Mouse (Mus musculus): ENCODE results near the gene 2310002L09Rik. TPM values are rescaled to one million over a fixed set of nuclear protein-coding genes. Genes with fewer than 3 reads are reported as not detected.

Gene 2310002L09Rik
- not detected for total RNA-seq (2023)

DNA sequence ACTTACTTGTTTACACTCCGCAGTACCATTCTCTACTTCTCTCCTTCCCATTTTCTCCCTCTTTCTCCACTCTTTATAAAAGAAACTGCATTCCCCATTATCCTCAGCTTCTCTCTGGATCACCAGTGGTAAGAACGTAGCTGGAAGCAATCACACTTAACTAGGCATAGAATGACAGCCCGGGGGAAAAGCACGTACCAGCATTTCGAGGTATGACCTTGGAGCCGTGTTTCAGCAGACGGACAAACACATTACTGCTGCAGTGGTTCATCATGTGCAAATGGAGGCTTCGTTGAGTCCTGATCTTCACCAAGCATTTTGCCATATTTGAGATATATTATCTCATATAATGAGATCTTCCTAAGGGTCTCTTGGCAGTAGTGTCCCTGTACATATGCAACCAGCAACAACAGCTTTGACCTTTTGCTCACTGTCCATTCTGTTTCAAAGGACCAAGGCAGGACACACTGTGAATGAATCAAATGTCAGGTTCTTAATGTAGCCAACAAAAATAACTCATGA, at the start of gene 2310002L09Rik:
TSS of gene 2310002L09Rik (minus strand) at position 472 of the 522 bp plus-strand sequence.

DNA sequence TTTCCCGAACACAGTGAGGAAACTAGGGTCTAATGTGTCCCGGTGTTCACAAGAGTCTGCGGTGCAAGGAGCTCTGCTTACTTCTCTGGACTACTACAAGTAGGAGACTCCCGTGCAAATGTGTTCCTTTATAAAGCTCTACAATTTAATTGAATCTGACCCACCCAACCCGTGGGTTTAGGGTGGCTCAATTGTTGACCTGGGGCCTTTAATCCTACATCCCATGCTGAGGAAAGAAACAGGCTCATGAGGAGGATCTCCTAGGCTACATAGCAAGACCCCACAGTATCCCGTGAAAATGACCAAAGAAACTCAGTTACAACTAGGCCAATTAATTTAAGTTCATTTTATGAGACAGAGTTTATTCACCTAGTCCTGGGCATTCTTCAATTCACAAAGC, 30.0 kb downstream of the 2310002L09Rik start, which contains the start of gene Gm11756:
TSS of gene Gm11756 (minus strand) at position 101 of the 400 bp plus-strand sequence.

DNA sequence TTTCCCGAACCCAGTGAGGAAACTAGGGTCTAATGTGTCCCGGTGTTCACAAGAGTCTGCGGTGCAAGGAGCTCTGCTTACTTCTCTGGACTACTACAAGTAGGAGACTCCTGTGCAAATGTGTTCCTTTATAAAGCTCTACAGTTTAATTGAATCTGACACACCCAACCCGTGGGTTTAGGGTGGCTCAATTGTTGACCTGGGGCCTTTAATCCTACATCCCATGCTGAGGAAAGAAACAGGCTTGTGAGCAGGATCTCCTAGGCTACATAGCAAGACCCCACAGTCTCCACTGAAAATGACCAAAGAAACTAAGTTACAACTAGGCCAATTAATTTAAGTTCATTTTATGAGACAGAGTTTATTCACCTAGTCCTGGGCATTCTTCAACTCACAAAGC, 44.8 kb downstream of the 2310002L09Rik start, which contains the start of gene Gm13871:
TSS of gene Gm13871 (minus strand) at position 101 of the 400 bp plus-strand sequence.

DNA sequence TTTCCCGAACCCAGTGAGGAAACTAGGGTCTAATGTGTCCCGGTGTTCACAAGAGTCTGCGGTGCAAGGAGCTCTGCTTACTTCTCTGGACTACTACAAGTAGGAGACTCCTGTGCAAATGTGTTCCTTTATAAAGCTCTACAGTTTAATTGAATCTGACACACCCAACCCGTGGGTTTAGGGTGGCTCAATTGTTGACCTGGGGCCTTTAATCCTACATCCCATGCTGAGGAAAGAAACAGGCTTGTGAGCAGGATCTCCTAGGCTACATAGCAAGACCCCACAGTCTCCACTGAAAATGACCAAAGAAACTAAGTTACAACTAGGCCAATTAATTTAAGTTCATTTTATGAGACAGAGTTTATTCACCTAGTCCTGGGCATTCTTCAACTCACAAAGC, 59.6 kb downstream of the 2310002L09Rik start, which contains the start of gene Gm11757:
TSS of gene Gm11757 (minus strand) at position 101 of the 400 bp plus-strand sequence.

Other genes with a start within 250 kb of the 2310002L09Rik start
- gene Rasef, start 159.9 kb downstream of the 2310002L09Rik start, total RNA-seq (2023): not detected
- gene Gm11758, start 74.6 kb downstream of the 2310002L09Rik start, total RNA-seq (2023): not detected
- gene Gm11757, start 59.7 kb downstream of the 2310002L09Rik start, total RNA-seq (2023): not detected
- not detected for gene Gm13871, start 44.9 kb downstream of the 2310002L09Rik start, total RNA-seq (2023)
- gene Gm11756, start 30.1 kb downstream of the 2310002L09Rik start, total RNA-seq (2023): not detected
- not detected for gene Frmd3, start 62.6 kb upstream of the 2310002L09Rik start, total RNA-seq (2023)

All from B cell, adult 67 days (primary cell).